Mouse (Mus musculus): ENCODE measurements around the gene Maff. TPM values are rescaled to one million over a fixed set of nuclear protein-coding genes. Genes with fewer than 3 reads are reported as not detected.

Gene Maff
- polyA plus RNA-seq, 1 experiment from 2014 or later = 7.1 TPM

DNA sequence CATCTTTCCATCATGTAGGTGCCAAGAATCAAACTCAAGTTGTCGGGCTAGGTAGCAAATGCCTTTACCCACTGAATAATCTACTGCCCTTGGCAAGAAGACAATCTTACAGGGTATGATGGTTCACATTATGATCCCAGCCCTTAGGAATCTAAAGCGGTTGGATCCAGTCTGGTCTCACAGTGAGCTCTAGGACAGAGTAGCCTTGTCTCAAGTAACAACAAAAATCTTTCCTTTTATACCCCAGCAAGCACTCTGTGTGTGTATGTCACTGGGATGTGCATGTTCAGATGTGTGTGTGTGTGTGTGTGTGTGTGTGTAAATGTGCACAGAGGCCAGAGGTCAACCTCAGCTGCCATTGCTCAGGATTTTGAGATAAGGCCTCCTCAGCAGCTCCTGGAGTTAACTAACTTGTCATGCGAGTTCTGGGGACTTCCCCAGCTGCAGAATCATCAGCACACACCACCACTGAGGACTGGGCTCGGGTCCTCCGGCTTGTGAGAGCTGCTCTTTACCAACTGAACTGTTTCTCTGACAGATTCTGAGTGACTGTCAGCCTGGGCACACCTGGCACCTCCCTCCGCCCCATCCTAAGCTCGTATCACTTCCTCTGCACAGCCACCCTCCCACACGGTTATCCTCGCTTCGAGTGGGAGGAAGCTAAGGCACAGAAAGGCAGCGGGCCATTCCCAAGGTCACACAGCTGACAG lies 24.0 kb upstream of the Maff start:
- Histone ChIP-seq H3K9ac (ENCODE audit: low read depth, low read length) (peak overlapping the region; percentile 30; the same call in 1 of the 2 replicates), H3K27ac (ENCODE audit: low read length) (peak overlapping the region; percentile 83), H3K4me1 (ENCODE audit: control insufficient read depth, insufficient read depth, low read length) (peaks cover 36% of the 10 kb centered on the region), H3K36me3 (ENCODE audit: control insufficient read depth, insufficient read depth, low read length) (no peaks in the 10 kb centered on the region), H3K4me2 (ENCODE audit: low read depth, low read length) (0 out of 2 replicates have a peak overlapping the region, but pooled peaks have one; percentile 11), H3K27me3 (replicated peaks; ENCODE audit: control insufficient read depth, insufficient read depth, low read length) (no peaks in the 10 kb centered on the region), H3K9me3 (ENCODE audit: control insufficient read depth, low read length) (no peaks in the 10 kb centered on the region), H3K4me3 (ENCODE audit: low read length) (no peak overlapping the region)
- WGBS = 50% methylated on average over 11 of the region's 11 CpGs
- ATAC-seq = peak; percentile 45

GRCm38 (mm10) chr15:79322991-79323790 lies 23.2 kb upstream of the Maff start:
- Histone ChIP-seq H3K27ac (ENCODE audit: low read length) (peak overlapping the region; percentile 83), H3K36me3 (ENCODE audit: control insufficient read depth, insufficient read depth, low read length) (no peaks in the 10 kb centered on the region), H3K9ac (ENCODE audit: low read depth, low read length) (peak overlapping the region; percentile 38; the same call in 1 of the 2 replicates), H3K9me3 (ENCODE audit: control insufficient read depth, low read length) (no peaks in the 10 kb centered on the region), H3K4me1 (ENCODE audit: control insufficient read depth, insufficient read depth, low read length) (peaks cover 36% of the 10 kb centered on the region), H3K4me2 (ENCODE audit: low read depth, low read length) (0 out of 2 replicates have a peak overlapping the region, but pooled peaks have one; percentile 11), H3K4me3 (ENCODE audit: low read length) (no peak overlapping the region), H3K27me3 (replicated peaks; ENCODE audit: control insufficient read depth, insufficient read depth, low read length) (no peaks in the 10 kb centered on the region)
- no peak for ATAC-seq
- 61% methylated on average over 6 of the region's 6 CpGs for WGBS

DNA sequence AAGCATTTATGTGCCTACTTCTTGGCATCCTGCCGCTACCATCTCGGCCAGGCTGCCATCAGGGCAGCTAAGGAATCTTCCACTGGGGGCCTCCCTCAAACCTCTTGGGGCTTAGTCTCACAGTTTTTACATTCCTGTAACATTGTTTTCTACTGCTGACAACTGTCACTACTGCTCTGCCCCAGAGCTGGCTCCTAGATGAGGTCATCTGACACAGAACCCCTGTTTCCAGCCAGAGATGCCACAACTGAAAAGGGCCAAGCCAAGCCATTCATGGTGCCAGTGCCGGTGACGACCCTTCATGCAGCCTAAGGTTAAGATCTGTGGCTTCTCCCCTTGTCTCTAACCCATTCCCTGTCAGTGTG lies 22.6 kb upstream of the Maff start:
- no peaks in the 10 kb centered on the region for H3K9me3 ChIP-seq (ENCODE audit: control insufficient read depth, low read length)
- H3K4me1 ChIP-seq (ENCODE audit: control insufficient read depth, insufficient read depth, low read length) = peaks cover 36% of the 10 kb centered on the region
- no peak overlapping the region for H3K4me2 ChIP-seq (ENCODE audit: low read depth, low read length)
- no peaks in the 10 kb centered on the region for H3K36me3 ChIP-seq (ENCODE audit: control insufficient read depth, insufficient read depth, low read length)
- peak overlapping the region; percentile 83 for H3K27ac ChIP-seq (ENCODE audit: low read length)
- H3K4me3 ChIP-seq (ENCODE audit: low read length) = no peak overlapping the region
- WGBS = 78% methylated on average over 4 of the region's 4 CpGs
- H3K27me3 ChIP-seq (replicated peaks; ENCODE audit: control insufficient read depth, insufficient read depth, low read length) = no peaks in the 10 kb centered on the region
- ATAC-seq = no peak
- peak overlapping the region; percentile 38; the same call in 1 of the 2 replicates for H3K9ac ChIP-seq (ENCODE audit: low read depth, low read length)

DNA sequence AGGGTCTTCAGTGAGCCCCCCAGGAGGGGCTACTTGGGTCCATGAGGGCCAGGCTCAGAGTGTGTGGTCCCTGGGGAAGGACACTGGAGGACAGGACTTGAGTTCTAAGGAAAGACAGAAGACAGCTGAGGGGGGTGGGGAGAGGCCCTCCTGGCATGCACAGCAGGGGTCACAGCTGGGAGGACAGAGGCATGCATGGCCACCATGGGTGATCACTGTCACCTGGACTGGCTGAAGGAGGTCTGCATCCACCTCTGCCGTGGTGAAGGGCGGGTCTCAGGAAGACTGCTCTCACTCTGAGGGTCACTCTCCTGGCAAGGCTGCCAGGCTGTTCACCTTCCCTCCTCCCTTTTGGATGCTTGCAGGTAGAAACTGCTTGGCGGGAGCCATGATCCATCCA lies 22.0 kb upstream of the Maff start:
- Histone ChIP-seq H3K36me3 (ENCODE audit: control insufficient read depth, insufficient read depth, low read length) (no peaks in the 10 kb centered on the region), H3K9ac (ENCODE audit: low read depth, low read length) (no peak overlapping the region), H3K4me3 (ENCODE audit: low read length) (no peak overlapping the region), H3K4me1 (ENCODE audit: control insufficient read depth, insufficient read depth, low read length) (peaks cover 36% of the 10 kb centered on the region), H3K27ac (ENCODE audit: low read length) (peak overlapping the region; percentile 83), H3K4me2 (ENCODE audit: low read depth, low read length) (no peak overlapping the region), H3K27me3 (replicated peaks; ENCODE audit: control insufficient read depth, insufficient read depth, low read length) (no peaks in the 10 kb centered on the region), H3K9me3 (ENCODE audit: control insufficient read depth, low read length) (no peaks in the 10 kb centered on the region)
- 73% methylated on average over 3 of the region's 3 CpGs for WGBS
- no peak for ATAC-seq

DNA sequence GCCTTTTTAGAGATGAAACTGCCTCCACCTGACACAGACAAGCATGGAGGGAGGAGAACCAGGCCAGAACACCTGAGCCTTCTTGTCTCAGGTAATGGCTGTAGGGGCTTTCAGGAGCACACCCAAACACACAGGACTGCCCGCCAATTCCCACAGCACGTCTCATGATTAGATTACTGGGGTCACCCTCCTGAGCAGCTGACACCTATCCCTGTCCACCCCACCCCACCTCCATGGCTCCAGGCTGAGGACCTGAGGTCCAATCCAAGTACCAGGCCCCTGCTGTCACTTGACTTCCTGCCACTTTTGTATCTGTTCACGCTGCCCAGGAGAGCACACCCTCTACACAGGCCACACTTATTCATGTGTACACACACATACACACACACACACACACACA lies 20.7 kb upstream of the Maff start:
- Histone ChIP-seq H3K27ac (ENCODE audit: low read length) (peak overlapping the region; percentile 45; the same call in 1 of the 2 replicates), H3K4me2 (ENCODE audit: low read depth, low read length) (no peak overlapping the region), H3K4me3 (ENCODE audit: low read length) (no peak overlapping the region), H3K36me3 (ENCODE audit: control insufficient read depth, insufficient read depth, low read length) (no peaks in the 10 kb centered on the region), H3K4me1 (ENCODE audit: control insufficient read depth, insufficient read depth, low read length) (peaks cover 36% of the 10 kb centered on the region), H3K9ac (ENCODE audit: low read depth, low read length) (peak overlapping the region; percentile 41; the same call in 1 of the 2 replicates), H3K27me3 (replicated peaks; ENCODE audit: control insufficient read depth, insufficient read depth, low read length) (no peaks in the 10 kb centered on the region), H3K9me3 (ENCODE audit: control insufficient read depth, low read length) (no peaks in the 10 kb centered on the region)
- ATAC-seq = no peak
- WGBS = 42% methylated on average over 3 of the region's 3 CpGs

- H3K36me3 ChIP-seq (ENCODE audit: control insufficient read depth, insufficient read depth, low read length) = no peaks in the 10 kb centered on the region
- no peak for ATAC-seq
- peak overlapping the region; percentile 97 for H3K27ac ChIP-seq (ENCODE audit: low read length)
- H3K27me3 ChIP-seq (replicated peaks; ENCODE audit: control insufficient read depth, insufficient read depth, low read length) = no peaks in the 10 kb centered on the region
- H3K4me3 ChIP-seq (ENCODE audit: low read length) = peak overlapping the region; percentile 70
- H3K9me3 ChIP-seq (ENCODE audit: control insufficient read depth, low read length) = no peaks in the 10 kb centered on the region
- H3K4me1 ChIP-seq (ENCODE audit: control insufficient read depth, insufficient read depth, low read length) = peaks cover 36% of the 10 kb centered on the region
- 53% methylated on average over 4 of the region's 4 CpGs for WGBS
- peak overlapping the region; percentile 58 for H3K9ac ChIP-seq (ENCODE audit: low read depth, low read length)
- H3K4me2 ChIP-seq (ENCODE audit: low read depth, low read length) = peak overlapping the region; percentile 83
Observed at GRCm38 (mm10) chr15:79326264-79326663, 20.2 kb upstream of the Maff start.

- Histone ChIP-seq H3K27ac (ENCODE audit: low read length) (peak overlapping the region; percentile 97), H3K9ac (ENCODE audit: low read depth, low read length) (peak overlapping the region; percentile 82), H3K9me3 (ENCODE audit: control insufficient read depth, low read length) (no peaks in the 10 kb centered on the region), H3K4me3 (ENCODE audit: low read length) (peak overlapping the region; percentile 70), H3K36me3 (ENCODE audit: control insufficient read depth, insufficient read depth, low read length) (no peaks in the 10 kb centered on the region), H3K4me1 (ENCODE audit: control insufficient read depth, insufficient read depth, low read length) (peaks cover 36% of the 10 kb centered on the region), H3K27me3 (replicated peaks; ENCODE audit: control insufficient read depth, insufficient read depth, low read length) (no peaks in the 10 kb centered on the region), H3K4me2 (ENCODE audit: low read depth, low read length) (peak overlapping the region; percentile 83)
- WGBS = 12% methylated on average over 20 of the region's 20 CpGs
- ATAC-seq = peak; percentile 27
Observed at GRCm38 (mm10) chr15:79326971-79327961, 19.2 kb upstream of the Maff start.

- Histone ChIP-seq H3K4me2 (ENCODE audit: low read depth, low read length) (peak within 1 kb of the TSS; percentile 83), H3K36me3 (ENCODE audit: control insufficient read depth, insufficient read depth, low read length) (no peaks in the 10 kb centered on the region), H3K9ac (ENCODE audit: low read depth, low read length) (peak within 1 kb of the TSS; percentile 82), H3K27ac (ENCODE audit: low read length) (peak within 1 kb of the TSS; percentile 97), H3K9me3 (ENCODE audit: control insufficient read depth, low read length) (no peaks in the 10 kb centered on the region), H3K4me3 (ENCODE audit: low read length) (peak within 1 kb of the TSS; percentile 70), H3K4me1 (ENCODE audit: control insufficient read depth, insufficient read depth, low read length) (peaks cover 34% of the 10 kb centered on the region), H3K27me3 (replicated peaks; ENCODE audit: control insufficient read depth, insufficient read depth, low read length) (no peaks in the 10 kb centered on the region)
- peak; percentile 96 for ATAC-seq
- 3% methylated on average over 46 of the region's 46 CpGs for WGBS
Observed at GRCm38 (mm10) chr15:79328058-79328938, 18.1 kb upstream of the Maff start, which contains the start of gene Pla2g6. Gene Pla2g6 (minus strand): TSS chr15:79328390.
